Mouse (Mus musculus) heart, postnatal 0 days (tissue): Measurements from ENCODE around the gene Lyrm1. TPM values are rescaled to one million over a fixed set of nuclear protein-coding genes. Genes with fewer than 3 reads are reported as not detected.
A peak's percentile ranks its signal among the peaks of the same experiment; 100 is the strongest.

Experiments used
- ATAC-seq: fragments of 200-750 bp; cut with Nextera tagmentation; 2 replicates; pipeline ENCODE4 v1.8.0; 2017; ENCODE audit warnings: low read depth, moderate number of reproducible peaks, moderate library complexity; ENCODE audit not compliant: insufficient read depth
- DNase-seq: peaks from one replicate; pipeline ENCODE4 v3.0.0-alpha.2; 2016; ENCODE audit warnings: low spot score
- H3K27ac ChIP-seq: fragments of 300-500 bp; sonication (generic); 2 replicates; pipeline ENCODE4 v1.5.1; 2014; ENCODE audit warnings: low read depth, mild to moderate bottlenecking
- H3K27me3 ChIP-seq: fragments of 300-500 bp; sonication (generic); 2 replicates; pipeline ENCODE4 v1.6.1; 2014; ENCODE audit warnings: low read length, mixed read lengths; ENCODE audit not compliant: control insufficient read depth, insufficient read depth
- H3K36me3 ChIP-seq: fragments of 300-500 bp; sonication (generic); replicated peaks from 2 replicates; pipeline ENCODE4 v1.6.1; 2014; ENCODE audit warnings: low read length, mixed read lengths; ENCODE audit not compliant: control insufficient read depth, insufficient read depth
- H3K4me1 ChIP-seq: fragments of 300-500 bp; sonication (generic); 2 replicates; pipeline ENCODE4 v1.6.1; 2014; ENCODE audit warnings: antibody characterized with exemption; ENCODE audit not compliant: control insufficient read depth, insufficient read depth
- H3K4me2 ChIP-seq: fragments of 300-500 bp; sonication (generic); 2 replicates; pipeline ENCODE4 v1.6.1; 2014; ENCODE audit warnings: low read depth, mild to moderate bottlenecking, low read length, moderate library complexity
- H3K4me3 ChIP-seq: fragments of 300-500 bp; sonication (generic); 2 replicates; pipeline ENCODE4 v1.5.1; 2014; ENCODE audit warnings: low read depth, low read length
- H3K9ac ChIP-seq: fragments of 300-500 bp; sonication (generic); replicated peaks from 2 replicates; pipeline ENCODE4 v1.6.1; 2014; ENCODE audit warnings: low read depth, low read length, mixed read lengths
- H3K9me3 ChIP-seq: fragments of 300-500 bp; sonication (generic); replicated peaks from 2 replicates; pipeline ENCODE4 v1.6.1; 2016; ENCODE audit warnings: low read length; ENCODE audit not compliant: control insufficient read depth
- CTCF ChIP-seq: IDR thresholded peaks from 2 replicates; pipeline ENCODE4 v1.5.1; 2016; ENCODE audit warnings: antibody characterized with exemption, control low read depth, low read depth
- EP300 ChIP-seq: IDR thresholded peaks from 2 replicates; pipeline ENCODE4 v1.6.1; 2016; ENCODE audit warnings: antibody characterized with exemption, low read depth
- WGBS: fragments of 180-500 bp; shearing (Covaris S2); extraction: QIAGEN DNeasy Blood & Tissue Kit; methylation state at CpG from one replicate; pipeline ENCODE4 v1.1.7; 2014; 5-methylcytosine and 5-hydroxymethylcytosine counted together
- polyA plus RNA-seq: library from polyadenylated mRNA; unstranded; fragments of >200 nt; fragmentation: Nextera tagmentation; extraction: Ambion mirVana; gene quantifications from 2 replicates; pipeline ENCODE4 v1.2.1, GENCODE M21; 2015
- total RNA-seq: library from RNA; depleted of rRNA; stranded (reverse); fragments of >200 nt; gene quantifications from 2 replicates; pipeline ENCODE4 v1.2.3, GENCODE M21; 2014; ENCODE audit warnings: low replicate concordance

Lyrm1 gene
- total and polyA plus RNA-seq, 2 experiments from 2014 or later = 8.4 to 11.9 TPM

GRCm38 (mm10) chr7:119853186-119853585, 42.5 kb upstream of the Lyrm1 start:
- Histone ChIP-seq H3K4me3 (no peak overlapping the region), H3K9ac (no peak overlapping the region), H3K4me2 (no peak overlapping the region), H3K36me3 (peaks cover 19% of the 10 kb centered on the region), H3K27me3 (no peaks in the 10 kb centered on the region), H3K9me3 (no peaks in the 10 kb centered on the region), H3K27ac (no peak overlapping the region), H3K4me1 (no peaks in the 10 kb centered on the region)
- TF ChIP-seq EP300 (no peak), CTCF (no peak)
- DNase-seq (no peak), ATAC-seq (no peak)
- 91% methylated on average over 1 of the region's 1 CpGs for WGBS

- TF ChIP-seq EP300 (no peak), CTCF (no peak)
- H3K4me3 ChIP-seq = no peak overlapping the region
- WGBS = 94% methylated on average over 2 of the region's 2 CpGs
- ATAC-seq = no peak
- peaks cover 24% of the 10 kb centered on the region for H3K36me3 ChIP-seq
- DNase-seq = no peak
- H3K27ac ChIP-seq = no peak overlapping the region
- H3K4me1 ChIP-seq = no peaks in the 10 kb centered on the region
- no peak overlapping the region for H3K4me2 ChIP-seq
- H3K9me3 ChIP-seq = no peaks in the 10 kb centered on the region
- H3K9ac ChIP-seq = no peak overlapping the region
- H3K27me3 ChIP-seq = no peaks in the 10 kb centered on the region
Observed at GRCm38 (mm10) chr7:119854362-119854761, 41.3 kb upstream of the Lyrm1 start.

GRCm38 (mm10) chr7:119855031-119855430, 40.6 kb upstream of the Lyrm1 start:
- Histone ChIP-seq H3K27ac (no peak overlapping the region), H3K4me3 (no peak overlapping the region), H3K9ac (no peak overlapping the region), H3K4me2 (no peak overlapping the region), H3K27me3 (no peaks in the 10 kb centered on the region), H3K9me3 (no peaks in the 10 kb centered on the region), H3K36me3 (peaks cover 24% of the 10 kb centered on the region), H3K4me1 (no peaks in the 10 kb centered on the region)
- ATAC-seq (no peak), DNase-seq (no peak)
- TF ChIP-seq CTCF (no peak), EP300 (no peak)

- TF ChIP-seq CTCF (peak; percentile 39), EP300 (no peak)
- Histone ChIP-seq H3K4me1 (peaks cover 5% of the 10 kb centered on the region), H3K4me2 (no peak overlapping the region), H3K4me3 (no peak overlapping the region), H3K9ac (no peak overlapping the region), H3K36me3 (peaks cover 24% of the 10 kb centered on the region), H3K27me3 (no peaks in the 10 kb centered on the region), H3K9me3 (no peaks in the 10 kb centered on the region), H3K27ac (no peak overlapping the region)
- ATAC-seq (no peak; the same call in 1 of the 2 replicates), DNase-seq (no peak)
- 66% methylated on average over 6 of the region's 6 CpGs for WGBS
Observed at GRCm38 (mm10) chr7:119859476-119859875, 36.2 kb upstream of the Lyrm1 start.

- H3K4me3 ChIP-seq = no peak overlapping the region
- H3K4me1 ChIP-seq = peaks cover 5% of the 10 kb centered on the region
- ATAC-seq (no peak), DNase-seq (no peak)
- H3K9ac ChIP-seq = no peak overlapping the region
- no peak overlapping the region for H3K27ac ChIP-seq
- WGBS = 87% methylated on average over 3 of the region's 3 CpGs
- no peak overlapping the region for H3K4me2 ChIP-seq
- peaks cover 24% of the 10 kb centered on the region for H3K36me3 ChIP-seq
- no peaks in the 10 kb centered on the region for H3K27me3 ChIP-seq
- H3K9me3 ChIP-seq = no peaks in the 10 kb centered on the region
- TF ChIP-seq CTCF = no peak
- no peak for TF ChIP-seq EP300
Observed at GRCm38 (mm10) chr7:119860116-119860515, 35.5 kb upstream of the Lyrm1 start.

GRCm38 (mm10) chr7:119860554-119860953, 35.1 kb upstream of the Lyrm1 start:
- H3K9ac ChIP-seq = no peak overlapping the region
- H3K27ac ChIP-seq = no peak overlapping the region
- peaks cover 24% of the 10 kb centered on the region for H3K36me3 ChIP-seq
- no peaks in the 10 kb centered on the region for H3K9me3 ChIP-seq
- no peak overlapping the region for H3K4me2 ChIP-seq
- H3K4me3 ChIP-seq = no peak overlapping the region
- TF ChIP-seq CTCF (no peak), EP300 (no peak)
- no peak for DNase-seq
- WGBS = 83% methylated on average over 2 of the region's 2 CpGs
- no peaks in the 10 kb centered on the region for H3K27me3 ChIP-seq
- ATAC-seq = no peak
- H3K4me1 ChIP-seq = peaks cover 5% of the 10 kb centered on the region
